Mouse (Mus musculus): ENCODE data around the gene Dock8.
"Not testable (repeated sequence)": the region's sequence is repeated elsewhere in the genome, so short reads cannot be mapped to it uniquely, and the experiment has no call there.

The Dock8 gene

DNA sequence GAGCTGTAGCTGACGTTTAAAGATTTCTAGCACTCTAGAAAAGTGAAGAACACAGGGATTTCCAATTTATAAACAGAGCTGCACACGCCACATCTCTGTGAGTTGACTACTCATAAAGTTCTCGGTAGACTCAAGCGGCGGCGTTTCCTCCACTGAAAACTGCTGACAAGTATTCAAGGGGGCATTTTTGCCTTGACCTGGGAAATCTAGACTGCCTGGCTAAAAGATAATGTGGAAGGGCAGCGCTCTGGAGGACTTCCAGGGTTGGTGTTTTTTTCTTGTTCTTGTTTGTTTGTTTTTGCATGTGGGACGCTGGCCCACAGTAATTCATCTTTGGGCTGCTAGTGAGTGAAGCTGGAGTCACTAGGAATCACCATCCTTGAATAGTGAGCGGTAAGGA is 819 bp downstream of the Dock8 start:
- no peak for DNase-seq

GRCm38 (mm10) chr19:25002032-25002431 is 2.7 kb downstream of the Dock8 start:
- no peak for DNase-seq

DNA sequence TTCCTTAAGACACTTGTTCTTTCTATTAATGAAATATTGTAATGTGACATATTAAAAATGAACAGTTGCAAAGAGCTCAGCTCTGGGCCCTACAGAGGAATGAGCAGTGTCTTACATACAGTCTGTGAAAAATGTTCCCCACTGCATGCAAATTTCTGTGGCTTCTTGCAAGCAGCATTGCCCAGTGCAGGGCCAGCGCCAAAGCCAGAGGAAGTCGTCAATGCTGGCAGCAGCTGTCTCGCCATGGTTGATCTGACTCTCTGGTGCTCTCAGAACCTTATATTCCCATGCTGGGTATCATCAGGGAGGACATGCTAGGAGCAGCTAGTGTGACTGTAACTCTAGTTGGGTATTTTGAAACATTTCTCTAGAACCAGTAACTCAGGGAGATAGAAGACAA is 3.5 kb downstream of the Dock8 start:
- no peak for DNase-seq

DNA sequence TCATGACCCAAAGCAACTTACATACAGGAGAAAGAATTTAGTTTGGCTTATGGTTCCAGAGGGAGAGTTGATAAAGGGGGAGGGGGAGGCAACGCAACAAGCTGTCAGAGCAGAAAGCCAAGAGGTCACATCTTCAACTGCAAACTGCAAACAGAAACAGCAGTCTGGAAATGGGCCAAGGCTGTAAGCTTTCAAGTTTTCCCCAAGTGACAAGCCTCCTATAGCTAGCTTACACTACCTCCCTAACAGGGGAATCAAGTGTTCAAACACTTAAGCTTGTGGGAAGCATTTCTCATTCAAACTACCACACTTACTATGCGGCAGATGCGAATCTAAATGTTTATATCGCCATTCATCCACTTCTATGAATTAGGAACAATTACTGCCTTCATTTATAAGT is 4.5 kb downstream of the Dock8 start:
- peak; percentile 16 for DNase-seq

- no peak for DNase-seq
Measured at GRCm38 (mm10) chr19:25006686-25007085, 7.4 kb downstream of the Dock8 start.

DNA sequence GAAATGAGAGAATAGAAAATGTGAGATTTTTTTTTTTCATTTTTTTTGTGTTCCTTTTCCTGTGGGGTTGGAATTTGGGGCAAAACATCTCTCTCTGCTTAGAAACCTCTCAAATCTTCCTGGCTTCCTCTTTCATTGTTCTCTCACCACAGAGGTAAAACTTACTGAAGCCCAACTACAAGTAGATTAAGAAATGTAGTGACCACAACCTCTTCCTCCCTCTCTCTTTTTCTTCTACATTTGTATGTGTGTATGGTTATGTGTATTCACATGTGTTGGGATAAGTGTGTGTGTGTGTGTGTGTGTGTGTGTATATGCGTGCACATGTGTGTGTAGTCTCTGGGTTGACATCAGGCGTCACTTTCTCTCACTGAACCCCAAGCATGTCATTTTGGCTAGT is 9.2 kb downstream of the Dock8 start:
- DNase-seq, result no peak

DNA sequence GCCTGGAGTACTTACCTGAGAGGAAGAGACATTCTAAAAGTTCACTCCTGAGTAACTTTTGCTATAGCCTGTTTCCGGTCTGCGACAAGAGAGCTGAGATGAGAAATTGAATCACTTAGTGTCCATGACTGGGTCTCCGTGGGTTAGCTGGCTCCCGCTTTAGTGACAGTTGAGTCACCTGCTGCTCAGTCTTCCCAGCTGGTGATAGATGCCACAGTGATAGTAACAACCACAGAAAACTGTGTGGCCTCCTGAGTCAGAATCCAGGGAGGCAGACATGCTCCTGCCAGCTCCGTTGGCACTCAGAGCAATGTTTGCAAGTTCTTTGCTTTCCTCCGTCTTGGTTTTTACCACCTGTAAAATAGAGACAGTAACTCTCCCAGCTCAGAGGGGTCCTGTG is 23.4 kb downstream of the Dock8 start:
- no peak for DNase-seq

DNA sequence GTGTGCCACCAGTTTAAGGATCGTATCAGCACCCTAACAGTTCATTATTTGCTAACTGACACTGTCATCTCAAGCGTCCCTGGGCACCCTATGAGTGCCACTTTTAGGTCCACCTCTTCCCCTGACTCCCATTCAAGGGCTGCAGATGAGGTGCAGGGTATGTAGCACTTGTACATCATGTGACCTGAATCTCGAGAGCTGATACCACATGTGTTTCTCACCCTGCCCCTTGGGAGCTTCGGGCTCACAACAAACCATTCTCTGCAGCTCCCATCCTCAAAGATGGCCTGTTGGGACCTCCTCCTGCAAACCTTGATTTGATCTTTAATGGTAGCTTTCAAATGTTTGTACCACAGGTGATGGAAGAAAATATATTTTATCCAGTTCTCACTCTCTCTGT is 32.4 kb downstream of the Dock8 start:
- DNase-seq, result no peak

GRCm38 (mm10) chr19:25033008-25033407 is 33.7 kb downstream of the Dock8 start:
- not testable (repeated sequence) for DNase-seq

GRCm38 (mm10) chr19:25035825-25036224 is 36.5 kb downstream of the Dock8 start:
- DNase-seq, result no peak

GRCm38 (mm10) chr19:25036784-25037183 is 37.5 kb downstream of the Dock8 start:
- DNase-seq, result peak; percentile 21

GRCm38 (mm10) chr19:25037249-25037648 is 37.9 kb downstream of the Dock8 start:
- peak; percentile 30 for DNase-seq

DNA sequence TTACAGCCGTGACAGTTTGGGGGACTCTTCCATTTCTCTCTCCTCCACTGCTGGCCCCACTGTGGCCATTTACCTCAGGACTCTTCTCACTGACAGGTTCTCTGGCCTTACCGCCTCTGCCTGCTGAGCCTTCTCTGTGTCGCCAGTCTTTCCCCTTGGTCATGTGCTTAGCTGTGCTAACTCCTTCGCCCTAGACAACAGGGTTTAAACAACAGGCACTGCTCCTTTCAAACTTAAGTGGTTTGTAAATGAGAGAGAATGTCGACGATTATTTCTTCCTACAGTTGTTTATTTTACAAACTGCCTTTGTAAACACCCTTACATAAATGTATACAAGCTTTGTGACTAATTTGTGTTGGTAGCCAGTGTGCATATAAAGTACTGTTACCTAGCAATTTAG is 39.0 kb downstream of the Dock8 start:
- no peak for DNase-seq

GRCm38 (mm10) chr19:25041209-25041608 is 41.9 kb downstream of the Dock8 start:
- no peak for DNase-seq

DNA sequence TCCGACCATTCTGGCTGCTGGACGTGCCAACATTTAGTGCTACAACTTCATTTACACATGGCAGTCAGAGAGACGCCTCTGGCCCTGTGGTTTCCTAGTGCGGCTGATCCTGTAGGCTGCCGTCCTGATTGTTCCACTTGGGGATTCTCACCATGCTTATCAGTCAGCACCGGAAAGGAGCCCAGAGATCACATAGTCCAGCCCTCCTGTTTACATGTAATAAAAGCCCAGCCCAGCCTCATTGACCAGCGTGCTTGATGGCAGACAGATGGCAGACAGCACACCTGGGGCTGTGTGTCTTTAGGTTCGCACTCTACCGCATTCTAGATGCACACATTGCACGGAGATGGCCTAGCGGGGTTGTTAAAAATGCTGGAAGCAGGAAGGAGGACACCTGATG is 43.6 kb downstream of the Dock8 start:
- no peak for DNase-seq

DNA sequence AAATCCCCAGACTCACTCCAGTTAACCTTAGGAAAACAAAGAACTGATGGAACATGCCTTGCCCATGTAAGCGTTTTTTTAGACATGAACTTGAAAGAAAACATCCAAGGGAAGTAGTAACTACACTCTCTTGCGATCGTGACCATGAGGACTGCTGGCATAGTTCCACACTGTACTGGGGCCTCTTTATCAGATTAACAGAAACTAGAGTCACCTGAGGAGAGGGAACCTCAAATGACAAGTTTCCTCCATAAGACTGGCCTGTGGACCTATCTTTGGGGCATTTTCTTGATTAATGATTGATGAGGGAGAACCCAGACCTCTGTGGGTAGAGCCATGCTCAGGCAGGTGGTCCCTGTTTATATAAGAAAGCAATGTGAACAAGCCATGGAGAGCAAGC is 44.7 kb downstream of the Dock8 start:
- DNase-seq, result no peak

GRCm38 (mm10) chr19:25052355-25052754 is 53.0 kb downstream of the Dock8 start:
- peak; percentile 20 for DNase-seq

- no peak for DNase-seq
Measured at GRCm38 (mm10) chr19:25053152-25053551, 53.8 kb downstream of the Dock8 start.

DNA sequence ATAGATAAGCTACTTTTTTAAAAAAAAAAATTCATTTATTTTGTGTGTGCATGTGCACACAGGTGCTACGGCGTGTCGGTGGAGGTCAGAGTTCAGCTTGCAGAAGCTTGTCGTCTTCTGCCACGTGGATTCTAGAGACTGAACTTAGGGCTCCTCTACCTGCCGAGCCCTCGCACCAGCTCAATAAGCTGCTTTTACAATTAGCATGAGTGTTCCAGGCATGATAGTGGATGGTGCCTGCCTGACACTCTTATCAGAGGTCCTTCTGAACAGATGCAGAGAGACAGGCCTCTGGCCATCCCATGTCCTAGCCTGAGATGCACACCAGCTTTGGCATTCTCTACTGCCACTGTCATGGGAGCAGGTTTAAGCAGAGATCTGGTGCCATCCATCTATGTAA is 55.7 kb downstream of the Dock8 start:
- no peak for DNase-seq

- no peak for DNase-seq
Measured at GRCm38 (mm10) chr19:25055559-25055958, 56.2 kb downstream of the Dock8 start.

GRCm38 (mm10) chr19:25056224-25056623 is 56.9 kb downstream of the Dock8 start:
- no peak for DNase-seq

GRCm38 (mm10) chr19:25057826-25058225 is 58.5 kb downstream of the Dock8 start:
- no peak for DNase-seq

DNA sequence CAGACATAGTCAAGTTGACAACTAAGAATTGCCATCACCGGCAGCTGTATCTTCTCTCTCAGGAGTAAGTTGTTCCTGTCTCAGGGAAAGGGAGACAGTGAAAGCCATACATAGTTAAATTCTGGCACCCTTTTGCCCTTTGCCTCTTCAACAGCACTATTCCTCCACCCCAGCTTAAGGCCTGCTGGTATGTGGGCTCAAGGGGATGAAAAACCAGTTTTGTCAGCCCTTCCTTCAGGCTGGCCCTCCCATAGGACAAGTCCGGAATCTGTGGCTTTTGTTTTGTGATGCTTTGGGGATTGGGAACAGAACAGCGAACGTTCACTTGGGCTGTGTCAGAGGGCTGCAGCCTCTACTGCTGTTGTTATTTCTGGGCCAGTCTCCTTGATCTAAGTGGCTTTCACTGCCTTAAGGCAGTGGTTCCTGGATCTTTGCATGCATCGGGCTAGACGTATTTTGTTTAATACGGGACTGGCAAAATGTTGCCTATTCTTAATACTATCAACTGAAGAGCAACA is 60.6 kb downstream of the Dock8 start:
- no peak for DNase-seq

- peak; percentile 20 for DNase-seq
Measured at GRCm38 (mm10) chr19:25060375-25060774, 61.0 kb downstream of the Dock8 start.

- no peak for DNase-seq
Measured at GRCm38 (mm10) chr19:25062188-25062856, 63.0 kb downstream of the Dock8 start.

All from lung, postnatal 14 days (tissue).